Mouse (Mus musculus) midbrain, postnatal 0 days (tissue): ENCODE data around the gene Akap11. TPM values are rescaled to one million over a fixed set of nuclear protein-coding genes. Genes with fewer than 3 reads are reported as not detected.

Source experiments
- ATAC-seq: fragments of 200-750 bp; cut with Nextera tagmentation; 2 replicates; pipeline ENCODE4 v1.8.0; 2017; ENCODE audit warnings: moderate number of reproducible peaks, mild to moderate bottlenecking, moderate TSS enrichment, moderate library complexity; ENCODE audit not compliant: low FRiP score
- DNase-seq: peaks from one replicate; pipeline ENCODE4 v3.0.0-alpha.2; 2015; ENCODE audit warnings: low spot score
- H3K27ac ChIP-seq: fragments of 300-500 bp; sonication (generic); 2 replicates; pipeline ENCODE4 v1.5.1; 2014; ENCODE audit warnings: low read depth, mild to moderate bottlenecking, low read length, mixed read lengths
- H3K27me3 ChIP-seq: fragments of 300-500 bp; sonication (generic); 2 replicates; pipeline ENCODE4 v1.6.1; 2014; ENCODE audit warnings: low read length, control low read depth, mixed read lengths; ENCODE audit not compliant: insufficient read depth
- H3K36me3 ChIP-seq: fragments of 300-500 bp; sonication (generic); 2 replicates; pipeline ENCODE4 v1.6.1; 2014; ENCODE audit warnings: low read length, control low read depth, mixed read lengths; ENCODE audit not compliant: insufficient read depth
- H3K4me1 ChIP-seq: fragments of 300-500 bp; sonication (generic); 2 replicates; pipeline ENCODE4 v1.6.1; 2014; ENCODE audit warnings: mild to moderate bottlenecking, control low read depth, antibody characterized with exemption, low read length, mixed read lengths; ENCODE audit not compliant: insufficient read depth
- H3K4me2 ChIP-seq: fragments of 300-500 bp; sonication (generic); 2 replicates; pipeline ENCODE4 v1.6.1; 2014; ENCODE audit warnings: low read depth, mild to moderate bottlenecking, low read length, mixed read lengths; ENCODE audit not compliant: poor library complexity, severe bottlenecking
- H3K4me3 ChIP-seq: fragments of 300-500 bp; sonication (generic); 2 replicates; pipeline ENCODE4 v1.5.1; 2014; ENCODE audit warnings: low read depth, mild to moderate bottlenecking, low read length, moderate library complexity
- H3K9ac ChIP-seq: fragments of 300-500 bp; sonication (generic); replicated peaks from 2 replicates; pipeline ENCODE4 v1.6.1; 2014; ENCODE audit warnings: mild to moderate bottlenecking, low read length, moderate library complexity, mixed read lengths; ENCODE audit not compliant: poor library complexity, severe bottlenecking
- H3K9me3 ChIP-seq: fragments of 300-500 bp; sonication (generic); 2 replicates; pipeline ENCODE4 v1.6.1; 2016; ENCODE audit warnings: low read length, control low read depth
- CTCF ChIP-seq: IDR thresholded peaks from 2 replicates; pipeline ENCODE4 v1.5.1; 2016; ENCODE audit warnings: antibody characterized with exemption, mild to moderate bottlenecking
- WGBS: fragments of 180-500 bp; shearing (Covaris S2); extraction: QIAGEN DNeasy Blood & Tissue Kit; methylation state at CpG from one replicate; pipeline ENCODE4 v1.1.7; 2014; 5-methylcytosine and 5-hydroxymethylcytosine counted together
- polyA plus RNA-seq: library from polyadenylated mRNA; unstranded; fragments of >200 nt; fragmentation: Nextera tagmentation; extraction: Ambion mirVana; gene quantifications from 2 replicates; pipeline ENCODE4 v1.2.1, GENCODE M21; 2015
- total RNA-seq: library from RNA; depleted of rRNA; stranded (reverse); fragments of >200 nt; gene quantifications from 2 replicates; pipeline ENCODE4 v1.2.3, GENCODE M21; 2014

Akap11 gene
- total and polyA plus RNA-seq, 2 experiments from 2014 or later: 33.5 to 83.0 TPM

DNA sequence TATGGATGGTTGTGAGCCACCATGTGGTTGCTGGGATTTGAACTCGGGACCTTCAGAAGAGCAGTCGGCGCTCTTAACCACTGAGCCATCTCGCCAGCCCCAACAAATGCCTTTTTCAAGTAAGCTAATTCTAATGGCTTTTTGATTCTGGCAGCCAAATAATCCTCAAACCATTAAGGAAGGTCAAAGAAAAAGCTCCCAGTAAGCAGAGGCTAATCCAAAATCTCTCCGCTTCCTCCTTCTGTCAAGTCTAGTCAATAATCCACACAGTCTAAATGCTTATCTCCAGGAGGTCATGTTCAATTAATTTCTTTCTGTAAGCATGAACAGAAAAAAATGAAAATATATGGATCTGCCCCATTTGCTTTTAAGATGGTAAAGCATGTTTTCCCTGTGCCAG is 2.0 kb downstream of the Akap11 start:
- no peaks in the 10 kb centered on the region for H3K9me3 ChIP-seq
- H3K4me2 ChIP-seq: peak overlapping the region; percentile 18; the same call in 1 of the 2 replicates
- no peaks in the 10 kb centered on the region for H3K27me3 ChIP-seq
- no peak for DNase-seq
- no peak for ATAC-seq
- H3K36me3 ChIP-seq: no peaks in the 10 kb centered on the region
- no peak for TF ChIP-seq CTCF
- no peak overlapping the region for H3K27ac ChIP-seq
- 0 out of 2 replicates have a peak, but pooled peaks cover 7% of the 10 kb centered on the region for H3K4me1 ChIP-seq
- H3K4me3 ChIP-seq: 0 out of 2 replicates have a peak overlapping the region, but pooled peaks have one; percentile 2
- H3K9ac ChIP-seq: no peak overlapping the region
- WGBS: 63% methylated on average over 5 of the region's 5 CpGs

DNA sequence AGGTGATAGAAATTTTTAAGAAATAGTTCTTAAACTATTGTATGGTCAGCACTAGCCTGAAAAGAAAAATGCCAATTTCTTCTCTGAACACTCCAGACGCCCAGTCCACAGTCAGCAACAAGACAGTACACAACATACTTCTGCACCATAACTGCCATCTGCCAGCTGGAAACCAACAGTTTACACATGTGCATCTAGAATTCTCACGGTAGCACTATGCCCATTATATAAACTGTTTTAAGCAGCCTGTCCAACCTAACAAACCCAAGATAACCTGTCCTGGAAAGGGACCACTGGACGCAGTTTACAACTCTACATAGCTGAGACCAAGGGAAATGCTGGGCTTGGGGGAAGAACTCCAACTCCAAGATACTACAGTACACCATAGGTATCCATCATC is 2.9 kb downstream of the Akap11 start:
- Histone ChIP-seq H3K27ac (no peak overlapping the region), H3K4me2 (no peak overlapping the region)

DNA sequence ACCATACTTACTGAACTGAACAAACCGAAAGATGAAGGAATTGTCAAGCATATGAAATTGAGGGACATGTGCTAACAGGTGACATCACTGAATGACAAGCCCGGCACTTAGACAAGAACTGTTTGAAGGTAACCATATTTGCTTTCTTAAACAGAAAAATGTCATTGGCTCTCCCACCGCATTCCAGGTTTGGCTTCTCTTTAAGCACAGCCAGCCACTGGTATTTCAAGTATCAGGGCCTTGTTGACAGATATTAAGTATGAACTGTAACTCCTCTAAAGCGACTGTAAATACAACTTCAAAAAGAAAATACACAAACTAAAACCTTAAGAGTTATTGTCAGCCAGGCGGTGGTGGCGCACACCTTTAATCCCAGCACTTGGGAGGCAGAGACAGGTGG is 4.3 kb downstream of the Akap11 start:
- Histone ChIP-seq H3K27ac (no peak overlapping the region), H3K9ac (no peak overlapping the region), H3K9me3 (no peaks in the 10 kb centered on the region), H3K27me3 (no peaks in the 10 kb centered on the region), H3K4me2 (no peak overlapping the region), H3K4me3 (no peak overlapping the region), H3K4me1 (0 out of 2 replicates have a peak, but pooled peaks cover 7% of the 10 kb centered on the region), H3K36me3 (no peaks in the 10 kb centered on the region)
- DNase-seq: no peak
- 96% methylated on average over 6 of the region's 6 CpGs for WGBS
- ATAC-seq: no peak
- TF ChIP-seq CTCF: no peak

More for the DNA sequence above, 2.9 kb downstream of the Akap11 start:
- 86% methylated on average over 3 of the region's 3 CpGs for WGBS
- ATAC-seq (no peak), DNase-seq (no peak)
- TF ChIP-seq CTCF: no peak
- no peaks in the 10 kb centered on the region for H3K27me3 ChIP-seq
- H3K4me1 ChIP-seq: 0 out of 2 replicates have a peak, but pooled peaks cover 7% of the 10 kb centered on the region
- no peaks in the 10 kb centered on the region for H3K36me3 ChIP-seq
- no peak overlapping the region for H3K9ac ChIP-seq
- H3K9me3 ChIP-seq: no peaks in the 10 kb centered on the region
- no peak overlapping the region for H3K4me3 ChIP-seq

DNA sequence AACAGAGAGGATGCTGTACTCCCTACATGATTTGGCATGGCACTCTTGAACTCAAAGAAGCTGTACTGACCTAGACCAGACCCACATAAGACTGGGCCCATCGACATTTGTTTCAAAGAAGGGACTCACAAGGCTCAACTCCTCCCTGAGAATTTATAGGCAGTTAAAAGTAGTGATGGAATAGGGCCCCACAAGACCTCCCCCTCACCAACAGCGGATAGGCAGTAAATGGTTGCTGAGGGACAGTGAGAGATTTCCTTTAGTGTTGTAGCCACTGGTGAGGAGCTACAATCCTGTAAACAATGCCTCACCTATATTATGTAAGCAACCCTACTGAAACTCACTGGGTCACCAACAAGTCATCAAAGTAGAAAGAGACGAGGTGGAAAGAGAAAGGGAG is 6.4 kb downstream of the Akap11 start:
- H3K27ac ChIP-seq: no peak overlapping the region
- 88% methylated on average over 3 of the region's 3 CpGs for WGBS
- H3K9ac ChIP-seq: no peak overlapping the region
- H3K36me3 ChIP-seq: no peaks in the 10 kb centered on the region
- no peak overlapping the region for H3K4me3 ChIP-seq
- 0 out of 2 replicates have a peak, but pooled peaks cover 7% of the 10 kb centered on the region for H3K4me1 ChIP-seq
- TF ChIP-seq CTCF: no peak
- no peak for ATAC-seq
- no peaks in the 10 kb centered on the region for H3K27me3 ChIP-seq
- no peaks in the 10 kb centered on the region for H3K9me3 ChIP-seq
- DNase-seq: no peak
- no peak overlapping the region for H3K4me2 ChIP-seq

DNA sequence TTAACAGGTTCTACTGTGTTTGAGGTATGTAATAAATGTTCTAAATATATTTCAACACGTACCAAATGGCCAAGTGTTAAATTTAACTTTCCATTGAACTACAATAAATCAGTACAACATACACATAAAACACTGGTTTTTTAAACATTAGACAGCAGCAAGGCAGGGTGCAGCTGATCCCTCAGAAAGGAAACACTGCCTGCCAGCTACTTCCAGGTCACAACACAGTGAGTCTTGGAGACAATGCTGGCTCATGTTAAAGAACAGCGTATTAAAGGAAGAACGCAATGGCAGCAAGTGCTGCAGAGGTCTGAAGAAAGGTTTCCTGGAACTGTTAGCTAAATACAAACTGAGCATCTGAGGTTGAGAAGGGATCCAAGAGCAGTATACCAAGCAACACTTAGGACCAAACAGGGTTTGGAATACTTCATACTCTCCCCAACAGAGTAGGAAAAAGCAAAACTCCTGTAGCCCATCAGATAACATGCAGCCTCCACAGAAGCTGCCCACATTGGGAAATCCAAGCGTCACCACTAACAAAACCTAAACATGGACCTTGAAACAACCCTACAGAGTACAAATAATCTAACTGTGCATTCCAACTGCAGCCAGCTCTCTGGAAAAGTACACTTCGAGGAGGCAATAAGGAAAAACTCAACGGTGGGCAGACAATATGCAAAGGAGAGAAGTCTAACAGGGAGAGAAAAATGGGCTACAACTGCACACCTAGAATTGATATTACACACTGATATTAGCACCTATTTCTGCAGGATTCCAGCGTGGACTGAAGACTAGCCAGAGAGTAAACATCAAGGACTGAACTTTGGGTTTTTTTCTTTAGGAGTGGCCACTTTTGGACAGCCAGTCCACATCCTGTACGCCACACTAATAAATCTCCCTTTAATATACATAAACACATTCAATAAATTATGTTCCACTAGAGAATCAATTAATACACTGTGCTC is 7.9 kb downstream of the Akap11 start:
- 83% methylated on average over 8 of the region's 8 CpGs for WGBS
- no peak for TF ChIP-seq CTCF
- H3K27ac ChIP-seq: no peak overlapping the region
- ATAC-seq (no peak), DNase-seq (no peak)
- no peaks in the 10 kb centered on the region for H3K9me3 ChIP-seq
- H3K4me2 ChIP-seq: no peak overlapping the region
- 0 out of 2 replicates have a peak, but pooled peaks cover 2% of the 10 kb centered on the region for H3K4me1 ChIP-seq
- no peak overlapping the region for H3K4me3 ChIP-seq
- H3K9ac ChIP-seq: no peak overlapping the region
- H3K36me3 ChIP-seq: no peaks in the 10 kb centered on the region
- no peaks in the 10 kb centered on the region for H3K27me3 ChIP-seq

DNA sequence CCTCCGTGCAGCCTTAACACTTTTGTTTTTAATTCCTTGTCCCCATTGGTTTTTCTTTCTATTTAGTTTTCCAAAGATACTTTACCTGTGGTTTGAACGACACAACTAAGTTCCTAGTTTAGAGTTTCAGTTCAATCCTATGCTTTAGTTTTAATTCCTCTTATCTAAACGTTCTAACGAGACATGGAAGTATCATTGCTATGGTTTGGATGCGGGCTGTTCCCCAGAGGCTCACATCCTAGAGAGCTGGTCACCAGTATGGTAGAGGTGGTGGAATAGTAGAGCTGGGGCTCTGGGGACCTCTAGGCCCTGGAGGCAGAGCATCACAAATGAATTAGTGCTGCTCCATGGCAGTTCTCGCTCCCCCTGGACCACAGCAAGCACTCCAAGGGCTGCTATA is 9.7 kb downstream of the Akap11 start:
- Histone ChIP-seq H3K36me3 (no peaks in the 10 kb centered on the region), H3K4me1 (no peaks in the 10 kb centered on the region), H3K27ac (no peak overlapping the region), H3K27me3 (no peaks in the 10 kb centered on the region), H3K4me3 (no peak overlapping the region), H3K9me3 (no peaks in the 10 kb centered on the region), H3K4me2 (no peak overlapping the region), H3K9ac (no peak overlapping the region)
- ATAC-seq (no peak), DNase-seq (no peak)
- WGBS: 74% methylated on average over 6 of the region's 6 CpGs
- no peak for TF ChIP-seq CTCF
